Mouse (Mus musculus) testis, adult 2 months (tissue): Measurements from ENCODE around the gene Stil.

Experiments
- CTCF ChIP-seq: fragments of 200-500 bp; IDR thresholded peaks from 2 replicates; pipeline ENCODE4 v1.5.1; 2012; ENCODE audit warnings: low read depth, mild to moderate bottlenecking, inconsistent platforms, low read length, moderate library complexity; ENCODE audit not compliant: control insufficient read depth, insufficient read depth, insufficient replicate concordance
- POLR2A ChIP-seq: fragments of 200-500 bp; IDR thresholded peaks from 2 replicates; pipeline ENCODE4 v1.6.1; 2012; ENCODE audit warnings: low read depth, mild to moderate bottlenecking, inconsistent platforms, low read length, moderate library complexity; ENCODE audit not compliant: control insufficient read depth

- no peak for TF ChIP-seq POLR2A
- no peak for TF ChIP-seq CTCF
Measured at GRCm38 (mm10) chr4:114959533-114959932, 40.4 kb upstream of the Stil start.
